Mouse (Mus musculus) olfactory bulb, adult 2 months (tissue): ENCODE measurements at regions not wholly inside any gene's neighbourhood (a gene's known extent, or its start where the extent isn't known, plus 50 kb on each side); places are given as distances from the start of the nearest gene placed in this dataset.

Experiments
- CTCF ChIP-seq: fragments of 200-500 bp; IDR thresholded peaks from 2 replicates; pipeline ENCODE4 v1.5.1; 2012; ENCODE audit warnings: low read depth, mild to moderate bottlenecking, low read length, moderate library complexity; ENCODE audit not compliant: insufficient read depth
- POLR2A ChIP-seq: fragments of 200-500 bp; IDR thresholded peaks from 2 replicates; pipeline ENCODE4 v1.6.1; 2012; ENCODE audit warnings: mild to moderate bottlenecking, low read depth, low read length, moderate library complexity; ENCODE audit not compliant: insufficient read depth

DNA sequence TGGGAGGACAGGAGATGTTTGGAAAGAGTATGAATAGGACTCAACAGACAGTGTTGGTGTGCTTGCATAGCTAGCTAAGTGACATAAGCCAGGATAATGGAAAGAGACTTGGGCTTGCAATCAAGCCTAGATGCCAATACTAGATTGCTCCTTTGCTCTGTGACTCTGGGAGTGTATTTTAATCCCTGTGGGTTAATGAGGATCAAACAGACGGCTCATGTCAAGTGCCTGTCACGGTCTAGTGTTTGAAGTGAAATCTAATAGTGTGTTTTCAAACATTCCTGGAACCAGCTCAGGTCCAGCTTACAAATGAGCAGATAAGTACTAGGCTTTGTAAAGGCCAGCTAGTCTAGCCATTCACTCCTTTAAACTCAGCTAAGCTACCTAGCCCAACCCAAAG, 64.1 kb upstream of the Ranbp3l start:
- no peak for TF ChIP-seq CTCF
- no peak for TF ChIP-seq POLR2A
